Mouse (Mus musculus) testis, adult 2 months (tissue): ENCODE measurements at regions not wholly inside any gene's neighbourhood (a gene's known extent, or its start where the extent isn't known, plus 50 kb on each side); places are given as distances from the start of the nearest gene placed in this dataset.

Experiments
- CTCF ChIP-seq: fragments of 200-500 bp; IDR thresholded peaks from 2 replicates; pipeline ENCODE4 v1.5.1; 2012; ENCODE audit warnings: low read depth, mild to moderate bottlenecking, inconsistent platforms, low read length, moderate library complexity; ENCODE audit not compliant: control insufficient read depth, insufficient read depth, insufficient replicate concordance
- POLR2A ChIP-seq: fragments of 200-500 bp; IDR thresholded peaks from 2 replicates; pipeline ENCODE4 v1.6.1; 2012; ENCODE audit warnings: low read depth, mild to moderate bottlenecking, inconsistent platforms, low read length, moderate library complexity; ENCODE audit not compliant: control insufficient read depth

GRCm38 (mm10) chr12:29236496-29236895 is 291.7 kb upstream of the Myt1l start:
- no peak for TF ChIP-seq CTCF
- TF ChIP-seq POLR2A: no peak
